Mouse (Mus musculus) adrenal gland, postnatal 0 days (tissue): Measurements from ENCODE around the gene Acat2. TPM values are rescaled to one million over a fixed set of nuclear protein-coding genes. Genes with fewer than 3 reads are reported as not detected.

Experiments used
- polyA plus RNA-seq: library from polyadenylated mRNA; unstranded; fragments of >200 nt; fragmentation: Nextera tagmentation; extraction: Ambion mirVana; gene quantifications from 2 replicates; pipeline ENCODE4 v1.2.1, GENCODE M21; 2015

Acat2 gene
- 47.5 and 60.0 TPM in 2 replicates for polyA plus RNA-seq

DNA sequence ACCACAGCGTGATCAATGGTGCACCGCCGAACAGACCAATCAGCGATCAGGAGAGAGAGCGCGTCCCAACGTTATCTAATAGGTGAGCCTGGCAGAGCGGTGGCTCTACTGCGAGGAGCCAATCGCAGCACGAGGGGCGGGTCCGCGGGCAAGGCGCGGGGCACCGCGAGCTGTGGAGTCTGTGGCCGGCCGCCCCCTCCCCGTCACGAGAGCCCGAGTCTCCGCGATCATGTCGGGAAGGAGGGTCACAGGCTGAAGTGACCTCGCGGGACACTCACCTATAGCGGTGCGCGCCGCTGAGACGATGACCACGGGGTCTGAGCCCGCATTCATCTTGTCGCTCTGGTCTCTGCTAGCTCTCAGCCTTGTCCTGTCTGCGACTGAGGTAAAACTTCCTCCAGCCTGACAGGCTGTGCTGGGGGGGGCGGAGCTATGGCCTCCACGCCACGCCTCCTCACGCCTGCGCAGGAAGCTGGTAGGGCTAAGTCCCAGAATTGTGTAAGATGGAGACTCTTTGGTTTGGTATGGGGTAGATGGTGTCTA is at the start of gene Acat2:
Acat2 (minus strand) TSS at position 417 of the 543 bp plus-strand sequence.

DNA sequence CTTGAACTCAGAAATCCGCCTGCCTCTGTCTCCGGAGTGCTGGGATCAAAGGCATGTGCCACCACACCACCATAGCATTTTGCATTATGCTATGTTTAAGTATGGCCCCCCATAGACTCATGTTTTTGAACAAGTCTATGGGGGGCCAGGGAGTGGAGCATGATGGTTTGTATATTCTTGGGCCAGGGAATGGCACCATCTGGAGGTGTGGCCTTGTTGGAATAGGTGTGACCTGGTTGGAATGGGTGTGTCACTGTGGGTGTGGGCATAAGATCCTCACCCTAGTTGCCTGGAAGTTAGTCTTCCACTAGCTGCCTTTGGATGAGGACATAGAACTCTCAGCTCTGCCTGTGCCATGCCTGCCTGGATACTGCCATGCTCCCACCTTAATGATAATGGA is 46.0 kb upstream of the Acat2 start, which contains the start of gene Sod2:
Sod2 (plus strand) TSS at position 301 of the 400 bp plus-strand sequence.

GRCm38 (mm10) chr17:12994069-12994468 is 33.5 kb upstream of the Acat2 start, which contains the start of gene Wtap:
Gene Wtap (minus strand): TSS chr17:12994169.

GRCm38 (mm10) chr17:12940151-12940805 is 20.3 kb downstream of the Acat2 start, which contains the start of gene Acat3:
Gene Acat3 (minus strand): TSS chr17:12940600.

GRCm38 (mm10) chr17:12915881-12916583 is 44.5 kb downstream of the Acat2 start, which contains the start of gene Mrpl18:
Gene Mrpl18 (minus strand): TSS chr17:12916345.

GRCm38 (mm10) chr17:12915488-12915880 is 45.1 kb downstream of the Acat2 start, which contains the start of gene Tcp1:
Gene Tcp1 (plus strand): TSS chr17:12915701.

GRCm38 (mm10) chr17:12909361-12910280 is 50.9 kb downstream of the Acat2 start, which contains the start of gene Pnldc1:
Gene Pnldc1 (minus strand): TSS chr17:12910230.

Other genes with a start within 250 kb of the Acat2 start
- 10.7 and 13.6 TPM in 2 replicates for gene Igf2r, start 191.1 kb downstream of the Acat2 start, polyA plus RNA-seq
- gene Mas1, start 92.6 kb downstream of the Acat2 start, polyA plus RNA-seq: 0.38 and 0.39 TPM in 2 replicates
- 0.08 TPM in 1 of 2 replicates, not detected in the other for gene Mrgprh, start 84.7 kb downstream of the Acat2 start, polyA plus RNA-seq
- 0.94 and 1.3 TPM in 2 replicates for gene Pnldc1, start 50.5 kb downstream of the Acat2 start, polyA plus RNA-seq
- 206 and 254 TPM in 2 replicates for gene Tcp1, start 45.0 kb downstream of the Acat2 start, polyA plus RNA-seq
- gene Mrpl18, start 44.4 kb downstream of the Acat2 start, polyA plus RNA-seq: 117 and 133 TPM in 2 replicates
- 1.7 and 2.8 TPM in 2 replicates for gene Acat3, start 20.1 kb downstream of the Acat2 start, polyA plus RNA-seq
- 105 and 108 TPM in 2 replicates for gene Wtap, start 33.4 kb upstream of the Acat2 start, polyA plus RNA-seq
- gene Sod2, start 46.1 kb upstream of the Acat2 start, polyA plus RNA-seq: 166 and 317 TPM in 2 replicates
- 0.11 TPM in 1 of 2 replicates, not detected in the other for gene Gpr31b, start 91.5 kb upstream of the Acat2 start, polyA plus RNA-seq
- 0.16 and 0.26 TPM in 2 replicates for gene Tcp10b, start 100.4 kb upstream of the Acat2 start, polyA plus RNA-seq
- 0.08 TPM in 1 of 2 replicates, not detected in the other for gene Unc93a, start 171.1 kb upstream of the Acat2 start, polyA plus RNA-seq